Mouse (Mus musculus) ES-CJ7 (cell line): ENCODE measurements at regions not wholly inside any gene's neighbourhood (a gene's known extent, or its start where the extent isn't known, plus 50 kb on each side); places are given as distances from the start of the nearest gene placed in this dataset.

Experiments
- DNase-seq: peaks from one replicate; pipeline ENCODE4 v3.0.0; 2011; ENCODE audit warnings: low read depth, low spot score

- DNase-seq: no peak
Measured at GRCm38 (mm10) chr3:64898610-64899009, 54.0 kb upstream of the Vmn2r7 start.

- DNase-seq: no peak
Measured at GRCm38 (mm10) chr3:64901317-64901892, 56.8 kb upstream of the Vmn2r7 start.

- DNase-seq: peak; percentile 5
Measured at GRCm38 (mm10) chr3:64949307-64949706, 104.7 kb upstream of the Vmn2r7 start.

- DNase-seq: no peak
Measured at GRCm38 (mm10) chr3:64964667-64965415, 120.3 kb upstream of the Vmn2r7 start.

GRCm38 (mm10) chr3:64965416-64965980 is 120.9 kb upstream of the Vmn2r7 start:
- no peak for DNase-seq

GRCm38 (mm10) chr3:64968275-64968674 is 123.7 kb upstream of the Vmn2r7 start:
- no peak for DNase-seq

GRCm38 (mm10) chr3:64984369-64984768 is 124.8 kb upstream of the Kcnab1 start:
- DNase-seq: no peak

- DNase-seq: peak; percentile 6
Measured at GRCm38 (mm10) chr3:64987665-64988064, 121.5 kb upstream of the Kcnab1 start.

GRCm38 (mm10) chr3:64996451-64996850 is 112.7 kb upstream of the Kcnab1 start:
- no peak for DNase-seq

- no peak for DNase-seq
Measured at GRCm38 (mm10) chr3:64997552-64997951, 111.6 kb upstream of the Kcnab1 start.

- DNase-seq: no peak
Measured at GRCm38 (mm10) chr3:65001131-65001530, 108.1 kb upstream of the Kcnab1 start.

GRCm38 (mm10) chr3:65002578-65002977 is 106.6 kb upstream of the Kcnab1 start:
- DNase-seq: no peak

- DNase-seq: no peak
Measured at GRCm38 (mm10) chr3:65006127-65006526, 103.1 kb upstream of the Kcnab1 start.

GRCm38 (mm10) chr3:65006565-65006964 is 102.6 kb upstream of the Kcnab1 start:
- DNase-seq: no peak

- DNase-seq: no peak
Measured at GRCm38 (mm10) chr3:65023876-65024275, 85.3 kb upstream of the Kcnab1 start.

- DNase-seq: no peak
Measured at GRCm38 (mm10) chr3:65037626-65038025, 71.6 kb upstream of the Kcnab1 start.

- no peak for DNase-seq
Measured at GRCm38 (mm10) chr3:65047879-65048278, 61.3 kb upstream of the Kcnab1 start.

- no peak for DNase-seq
Measured at GRCm38 (mm10) chr3:65055401-65055800, 53.8 kb upstream of the Kcnab1 start.
